Mouse (Mus musculus) heart, adult 2 months (tissue): ENCODE measurements around the gene Lrrc17. TPM values are rescaled to one million over a fixed set of nuclear protein-coding genes. Genes with fewer than 3 reads are reported as not detected.

Experiments
- DNase-seq, 2 experiments: peaks; one replicate each; pipeline ENCODE4 v3.0.0; 2021
- H3K27ac ChIP-seq: fragments of 200-600 bp; 2 replicates; pipeline ENCODE4 v1.8.1; 2022
- H3K27me3 ChIP-seq: fragments of 200-500 bp; 2 replicates; pipeline ENCODE4 v1.6.1; 2012; ENCODE audit warnings: mild to moderate bottlenecking, low read length, inconsistent platforms, mixed read lengths; ENCODE audit not compliant: control insufficient read depth, insufficient read depth
- H3K36me3 ChIP-seq: fragments of 200-500 bp; 2 replicates; pipeline ENCODE4 v1.6.1; 2012; ENCODE audit warnings: low read length, inconsistent platforms; ENCODE audit not compliant: control insufficient read depth, insufficient read depth
- H3K4me1 ChIP-seq: fragments of 200-500 bp; 2 replicates; pipeline ENCODE4 v1.6.1; 2011; ENCODE audit warnings: low read length; ENCODE audit not compliant: control insufficient read depth, insufficient read depth
- H3K4me3 ChIP-seq: fragments of 200-600 bp; 2 replicates; pipeline ENCODE4 v1.8.1; 2022
- H3K79me2 ChIP-seq: fragments of 200-500 bp; replicated peaks from 2 replicates; pipeline ENCODE4 v1.6.1; 2012; ENCODE audit warnings: mild to moderate bottlenecking, inconsistent platforms, low read length, moderate library complexity, mixed read lengths; ENCODE audit not compliant: control insufficient read depth, insufficient read depth
- H3K9ac ChIP-seq: fragments of 200-500 bp; 2 replicates; pipeline ENCODE4 v1.6.1; 2012; ENCODE audit warnings: low read depth, mild to moderate bottlenecking, control low read depth, inconsistent platforms, low read length, mixed read lengths
- CTCF ChIP-seq: fragments of 200-600 bp; IDR thresholded peaks from 2 replicates; pipeline ENCODE4 v1.8.1; 2022; ENCODE audit warnings: antibody characterized with exemption, mild to moderate bottlenecking, moderate library complexity
- EP300 ChIP-seq: fragments of 200-500 bp; IDR thresholded peaks from 2 replicates; pipeline ENCODE4 v1.6.1; 2011; ENCODE audit warnings: low read depth, low read length, control low read depth; ENCODE audit not compliant: insufficient read depth
- POLR2A ChIP-seq: fragments of 200-500 bp; IDR thresholded peaks from 2 replicates; pipeline ENCODE4 v1.6.1; 2011; ENCODE audit warnings: mild to moderate bottlenecking, low read depth, low read length, control low read depth; ENCODE audit not compliant: insufficient read depth
- WGBS: fragments of 180-500 bp; shearing (Covaris S2); methylation state at CpG from one replicate; pipeline ENCODE4 v1.1.7; 2018; 5-methylcytosine and 5-hydroxymethylcytosine counted together
- intact Hi-C: fragments of 180-260 bp; cut with DNase I; formaldehyde crosslinking; loops from one replicate; pipeline ENCODE4 v1.15.1; 2025
- long read RNA-seq: library from polyadenylated mRNA; stranded (forward); transcript quantifications from one replicate; pipeline ENCODE4 v2.0.0, GENCODE M21; 2021
- polyA plus RNA-seq: library from polyadenylated mRNA; depleted of rRNA; stranded (reverse); fragments of >200 nt; gene quantifications from 2 replicates; pipeline ENCODE4 v1.2.3, GENCODE M21; 2012; rRNA removed
- total RNA-seq, 2 experiments: library from RNA; stranded (reverse); gene quantifications; 2 replicates each; pipeline ENCODE4 v1.2.3; 2021

Lrrc17 gene
- total RNA-seq (1 to 10 TPM; 2.0 to 3.1 TPM), polyA plus RNA-seq (2.7 and 4.7 TPM in 2 replicates)
- long read RNA-seq, partial matches to known transcripts = 0 of 4 reads
- long read RNA-seq, other reads (novel, unspliced or antisense) = 1 of 4 reads

- Histone ChIP-seq H3K36me3 (no peaks in the 10 kb centered on the region), H3K4me1 (peaks cover 3% of the 10 kb centered on the region), H3K9ac (peak within 1 kb of the TSS; percentile 4; the same call in 1 of the 2 replicates), H3K79me2 (no peaks in the 10 kb centered on the region), H3K4me3 (peak within 1 kb of the TSS; percentile 22; the same call in 1 of the 2 replicates), H3K27ac (peak within 1 kb of the TSS; percentile 60), H3K27me3 (0 out of 2 replicates have a peak, but pooled peaks cover 1% of the 10 kb centered on the region)
- TF ChIP-seq POLR2A = no peak
- no peak for TF ChIP-seq EP300
- no peak for TF ChIP-seq CTCF
- 51% methylated on average over 17 of the region's 17 CpGs for WGBS
- DNase-seq = peak; percentile 29 to 39
- intact Hi-C loops = no loop called here
Measured at GRCm38 (mm10) chr5:21543409-21544201, at the start of gene Lrrc17. Gene Lrrc17 (plus strand): TSS chr5:21543559.

- TF ChIP-seq CTCF (no peak), EP300 (no peak), POLR2A (no peak)
- Histone ChIP-seq H3K4me1 (no peaks in the 10 kb centered on the region), H3K79me2 (no peaks in the 10 kb centered on the region), H3K27ac (no peak overlapping the region), H3K4me3 (no peak overlapping the region), H3K27me3 (no peaks in the 10 kb centered on the region), H3K36me3 (no peaks in the 10 kb centered on the region), H3K9ac (no peak overlapping the region)
- WGBS = 60% methylated on average over 3 of the region's 3 CpGs
- intact Hi-C loops = no loop called here
- DNase-seq = no peak
Measured at GRCm38 (mm10) chr5:21494781-21495180, 48.6 kb upstream of the Lrrc17 start.

GRCm38 (mm10) chr5:21496321-21496720 is 47.0 kb upstream of the Lrrc17 start:
- TF ChIP-seq POLR2A = no peak
- no peak for TF ChIP-seq EP300
- TF ChIP-seq CTCF = no peak
- no peaks in the 10 kb centered on the region for H3K4me1 ChIP-seq
- no peaks in the 10 kb centered on the region for H3K79me2 ChIP-seq
- no peak overlapping the region for H3K4me3 ChIP-seq
- H3K36me3 ChIP-seq = no peaks in the 10 kb centered on the region
- no peaks in the 10 kb centered on the region for H3K27me3 ChIP-seq
- no peak overlapping the region for H3K27ac ChIP-seq
- 41% methylated on average over 6 of the region's 6 CpGs for WGBS
- peak; percentile 35 to 38 for DNase-seq
- no peak overlapping the region for H3K9ac ChIP-seq
- intact Hi-C loops = no loop called here

- 44% methylated on average over 3 of the region's 3 CpGs for WGBS
- DNase-seq = peak in 1 of 2 experiments; percentile 38
- intact Hi-C loops = no loop called here
- Histone ChIP-seq H3K27me3 (no peaks in the 10 kb centered on the region), H3K9ac (no peak overlapping the region), H3K79me2 (no peaks in the 10 kb centered on the region), H3K27ac (no peak overlapping the region), H3K36me3 (no peaks in the 10 kb centered on the region), H3K4me3 (no peak overlapping the region), H3K4me1 (no peaks in the 10 kb centered on the region)
- TF ChIP-seq EP300 = no peak
- no peak for TF ChIP-seq CTCF
- TF ChIP-seq POLR2A = no peak
Measured at GRCm38 (mm10) chr5:21496881-21497280, 46.5 kb upstream of the Lrrc17 start.

GRCm38 (mm10) chr5:21498490-21498889 is 44.9 kb upstream of the Lrrc17 start:
- WGBS = 89% methylated on average over 2 of the region's 2 CpGs
- no peaks in the 10 kb centered on the region for H3K79me2 ChIP-seq
- intact Hi-C loops = no loop called here
- no peak overlapping the region for H3K4me3 ChIP-seq
- no peak for TF ChIP-seq EP300
- TF ChIP-seq CTCF = no peak
- TF ChIP-seq POLR2A = no peak
- no peaks in the 10 kb centered on the region for H3K27me3 ChIP-seq
- no peak overlapping the region for H3K27ac ChIP-seq
- H3K36me3 ChIP-seq = no peaks in the 10 kb centered on the region
- H3K9ac ChIP-seq = no peak overlapping the region
- H3K4me1 ChIP-seq = no peaks in the 10 kb centered on the region
- DNase-seq = no peak

- Histone ChIP-seq H3K4me3 (no peak overlapping the region), H3K4me1 (no peaks in the 10 kb centered on the region), H3K79me2 (no peaks in the 10 kb centered on the region), H3K27ac (no peak overlapping the region), H3K36me3 (no peaks in the 10 kb centered on the region), H3K9ac (no peak overlapping the region), H3K27me3 (no peaks in the 10 kb centered on the region)
- no peak for DNase-seq
- WGBS = 91% methylated on average over 11 of the region's 11 CpGs
- intact Hi-C loops = no loop called here
- TF ChIP-seq CTCF = no peak
- TF ChIP-seq EP300 = no peak
- no peak for TF ChIP-seq POLR2A
Measured at GRCm38 (mm10) chr5:21498925-21499324, 44.4 kb upstream of the Lrrc17 start.
